Mouse (Mus musculus) ES-Bruce4 (cell line): ENCODE measurements around the gene Ggnbp2.

Source experiments
- CTCF ChIP-seq: IDR thresholded peaks from one replicate; pipeline ENCODE4 v1.8.1; 2011; ENCODE audit warnings: low read depth, low read length
- EP300 ChIP-seq: IDR thresholded peaks from 2 replicates; pipeline ENCODE4 v1.6.1; 2011; ENCODE audit warnings: low read depth, low read length; ENCODE audit not compliant: insufficient read depth
- POLR2A ChIP-seq: IDR thresholded peaks from one replicate; pipeline ENCODE4 v1.8.1; 2011; ENCODE audit warnings: low read length; ENCODE audit not compliant: insufficient read depth

- TF ChIP-seq CTCF (no peak), POLR2A (no peak), EP300 (no peak)
Measured at GRCm38 (mm10) chr11:84873042-84873833, 2.6 kb upstream of the Ggnbp2 start.
